Mouse (Mus musculus) cortical plate, adult 2 months (tissue): ENCODE results near the gene Klrb1b.

ENCODE experiments used
- CTCF ChIP-seq: fragments of 200-500 bp; IDR thresholded peaks from 2 replicates; pipeline ENCODE4 v1.5.1; 2011; ENCODE audit warnings: mild to moderate bottlenecking, control low read depth, low read length; ENCODE audit not compliant: insufficient read depth; ENCODE audit errors: extremely low read depth
- POLR2A ChIP-seq: fragments of 200-500 bp; IDR thresholded peaks from 2 replicates; pipeline ENCODE4 v1.6.1; 2011; ENCODE audit warnings: mild to moderate bottlenecking, low read length, control low read depth; ENCODE audit not compliant: insufficient read depth; ENCODE audit errors: extremely low read depth

DNA sequence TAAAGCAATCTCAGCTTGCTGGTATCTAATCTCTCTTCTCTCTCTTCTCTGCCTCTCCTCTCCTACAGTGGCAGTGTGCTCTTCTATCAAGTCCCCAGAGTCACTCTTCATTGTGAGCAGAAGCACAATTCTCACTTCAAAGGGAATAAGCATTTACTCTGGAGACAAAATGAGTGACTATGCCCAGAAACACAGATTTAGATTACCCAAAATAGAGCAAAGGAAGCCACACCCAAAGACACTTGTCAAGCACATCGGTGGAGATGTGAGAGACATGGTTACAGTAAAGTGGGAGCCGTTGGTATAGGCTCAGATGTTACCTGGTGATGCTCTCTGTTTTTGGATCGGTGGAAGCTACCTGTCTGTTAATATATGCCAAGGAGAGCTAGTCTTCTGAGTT, 26.6 kb upstream of the Klrb1b start:
- TF ChIP-seq CTCF (no peak), POLR2A (no peak)
